13 mouse cellular contexts compared by ENCODE assay signal in genomic region chr5:44104120-44104519, GRCm38 (mm10). TPM values are rescaled to one million over a fixed set of nuclear protein-coding genes. Genes with fewer than 3 reads are reported as not detected.
A peak's percentile ranks its signal among the peaks of the same experiment; 100 is the strongest.
DNase-seq lines count a peak whose midpoint lies in the region; ATAC-seq and TF ChIP-seq lines count a peak whose summit lies in the region.
"Had no signal": no experiment of that assay in that cellular context is flagged by ENCODE, and none has a peak within 500 bp of the region (broad histone marks: within the 10 kb centered on the region; RNA-seq: fewer than 3 reads in every experiment).

No protein-coding gene starts in this region.

- peak; percentile 18 for DNase-seq in heart, postnatal 4 days
- no peak for DNase-seq in heart, adult 8-10 months (ENCODE audit: low spot score)
- DNase-seq in midbrain, postnatal 0 days (ENCODE audit: low spot score) = peak; percentile 22
- DNase-seq in midbrain, embryonic 14.5 days = no peak
- peak; percentile 61 for DNase-seq in R1 (ENCODE audit: low read depth, low spot score)
- DNase-seq in retina, postnatal 1 day = peak; percentile 34
- DNase-seq in gastrocnemius, postnatal 14 days = no peak
- DNase-seq: heart, adult 18-20 months had no signal

- no peak overlapping the region for H3K27ac ChIP-seq in midbrain, postnatal 0 days (ENCODE audit: low read depth, low read length)
- H3K27ac ChIP-seq in midbrain, embryonic 14.5 days (replicated peaks; ENCODE audit: low read depth, low read length) = no peak overlapping the region
- H3K27ac ChIP-seq: embryonic facial prominence, embryonic 12.5 days had no signal

- no peaks in the 10 kb centered on the region for H3K36me3 ChIP-seq in midbrain, postnatal 0 days (ENCODE audit: insufficient read depth, low read length)
- no peaks in the 10 kb centered on the region for H3K36me3 ChIP-seq in midbrain, embryonic 14.5 days (ENCODE audit: control insufficient read depth, insufficient read depth, low read length)
- H3K36me3 ChIP-seq: embryonic facial prominence, embryonic 12.5 days had no signal

- intact Hi-C loops in gastrocnemius, postnatal 14 days (cut with DNase I; ENCODE audit: low total_unique reads) = no loop called here

- no peak overlapping the region for H3K4me3 ChIP-seq in midbrain, postnatal 0 days (ENCODE audit: low read depth, low read length)
- no peak overlapping the region for H3K4me3 ChIP-seq in midbrain, embryonic 14.5 days (replicated peaks; ENCODE audit: low read depth, low read length)
- H3K4me3 ChIP-seq: embryonic facial prominence, embryonic 12.5 days; hindbrain, embryonic 10.5 days; myocyte had no signal

- H3K4me2 ChIP-seq in midbrain, postnatal 0 days (ENCODE audit: low read depth, low read length, poor library complexity, severe bottlenecking) = no peak overlapping the region
- no peak overlapping the region for H3K4me2 ChIP-seq in midbrain, embryonic 14.5 days (ENCODE audit: low read length)
- H3K4me2 ChIP-seq: embryonic facial prominence, embryonic 12.5 days had no signal

- no peak overlapping the region for H3K9ac ChIP-seq in midbrain, postnatal 0 days (replicated peaks; ENCODE audit: low read length, poor library complexity, severe bottlenecking)
- H3K9ac ChIP-seq in midbrain, embryonic 14.5 days (replicated peaks; ENCODE audit: low read length) = no peak overlapping the region
- H3K9ac ChIP-seq: embryonic facial prominence, embryonic 12.5 days had no signal

- peak; percentile 52 for TF ChIP-seq CTCF in midbrain, postnatal 0 days (IDR thresholded peaks at IDR 0.05)

- ATAC-seq in midbrain, postnatal 0 days (ENCODE audit: low FRiP score) = no peak
- ATAC-seq in midbrain, embryonic 14.5 days (ENCODE audit: low FRiP score, low TSS enrichment) = no peak
- no peak for ATAC-seq in megakaryocyte-erythroid progenitor cell, adult 5-6 weeks (replicated peaks; ENCODE audit: low FRiP score, low TSS enrichment, poor library complexity, severe bottlenecking)
- ATAC-seq: forebrain, embryonic 16.5 days had no signal

- H3K9me3 ChIP-seq in midbrain, postnatal 0 days (ENCODE audit: low read length) = no peaks in the 10 kb centered on the region
- H3K9me3 ChIP-seq in midbrain, embryonic 14.5 days (ENCODE audit: control insufficient read depth, low read length) = no peaks in the 10 kb centered on the region; the same call in 1 of the 2 replicates

- H3K4me1 ChIP-seq in midbrain, postnatal 0 days (ENCODE audit: insufficient read depth, low read length) = no peaks in the 10 kb centered on the region
- peaks cover 5% of the 10 kb centered on the region; the same call in 1 of the 2 replicates for H3K4me1 ChIP-seq in midbrain, embryonic 14.5 days (ENCODE audit: control insufficient read depth, insufficient read depth, low read length)

- WGBS in midbrain, postnatal 0 days = 74% methylated on average over 2 of the region's 2 CpGs
- WGBS in midbrain, embryonic 14.5 days = 60% methylated on average over 2 of the region's 2 CpGs

- H3K27me3 ChIP-seq in midbrain, postnatal 0 days (ENCODE audit: insufficient read depth, low read length) = no peaks in the 10 kb centered on the region
- no peaks in the 10 kb centered on the region for H3K27me3 ChIP-seq in midbrain, embryonic 14.5 days (ENCODE audit: control insufficient read depth, insufficient read depth, low read length)
- H3K27me3 ChIP-seq: embryonic facial prominence, embryonic 12.5 days had no signal

RNA-seq across cellular contexts. Expression of gene Prom1, which starts 2.3 kb away (rescaled TPM):
- 1 to 10 TPM; 3.8 to 4.3 TPM for total RNA-seq in heart, postnatal 4 days (2021)
- 10 to 100 TPM in 2 of 4 experiments, 1 to 10 TPM in 2; 7.3 to 10.9 (median 9.0) TPM for total RNA-seq in heart, adult 8-10 months (2022)
- total RNA-seq in midbrain, postnatal 0 days (2014; rRNA removed) = 13.4 and 22.6 TPM in 2 replicates
- polyA plus RNA-seq in midbrain, postnatal 0 days (2015; fragmentation: Nextera tagmentation; extraction: Ambion mirVana) = 14.2 and 15.2 TPM in 2 replicates
- 28.0 and 41.8 TPM in 2 replicates for polyA plus RNA-seq in midbrain, embryonic 14.5 days (2014; fragmentation: Nextera tagmentation; extraction: Ambion mirVana)
- 2.3 TPM in 1 of 2 replicates, not detected in the other for total RNA-seq in megakaryocyte-erythroid progenitor cell, adult 5-6 weeks (2014; fragmentation: Nextera tagmentation)
- total RNA-seq in megakaryocyte-erythroid progenitor cell, adult 5-6 weeks (2017) = 0.28 TPM in 1 of 2 replicates, not detected in the other
- 10 to 100 TPM; 13.1 to 19.7 TPM for total RNA-seq in gastrocnemius, postnatal 14 days (2021)
- polyA plus RNA-seq: myocyte had no signal

Comparison
In these comparisons a context has a peak if more than half of its experiments do, and no peak if none do; other contexts are left out.
1. DNase-seq: peak in heart, postnatal 4 days (single experiment), midbrain, postnatal 0 days (single experiment), R1 (single experiment) and retina, postnatal 1 day (single experiment); none in heart, adult 8-10 months (single experiment), midbrain, embryonic 14.5 days (single experiment) and gastrocnemius, postnatal 14 days (single experiment).